Mouse (Mus musculus): ENCODE results near the gene Dars2.

- no peak for TF ChIP-seq POLR2A (IDR thresholded peaks at IDR 0.05; ENCODE audit: borderline replicate concordance, control insufficient read depth, low read depth, low read length)
- TF ChIP-seq CTCF (IDR thresholded peaks at IDR 0.05; ENCODE audit: control insufficient read depth, insufficient read depth, low read length) = no peak
Measured at GRCm38 (mm10) chr1:160993851-160994250, 76.6 kb downstream of the Dars2 start.
